Mouse (Mus musculus) CH12.LX (cell line): ENCODE measurements around the gene Lpcat2b.

Experiments used
- BHLHE40 ChIP-seq: IDR thresholded peaks from 2 replicates; pipeline ENCODE4 v1.6.1; 2011; ENCODE audit warnings: mild to moderate bottlenecking, low read depth, low read length, improper control_type of control experiment
- CTCF ChIP-seq, 2 experiments: IDR thresholded peaks in 1 of 2; conservative IDR thresholded peaks in 1 of 2; 2 replicates each; pipeline ENCODE4 v1.5.1; 2011 to 2012; ENCODE audit warnings: low read depth in 2 of 2, low read length in 2 of 2, improper control_type of control experiment in 1 of 2, inconsistent platforms in 1 of 2, mild to moderate bottlenecking in 1 of 2, moderate library complexity in 1 of 2
- EP300 ChIP-seq: IDR thresholded peaks from 2 replicates; pipeline ENCODE4 v1.6.1; 2011; ENCODE audit warnings: low read length, improper control_type of control experiment
- ETS1 ChIP-seq: conservative IDR thresholded peaks from 2 replicates; pipeline ENCODE4 v1.6.1; 2012; ENCODE audit warnings: low read depth, mild to moderate bottlenecking, inconsistent platforms, low read length, improper control_type of control experiment, moderate library complexity
- JUND ChIP-seq: conservative IDR thresholded peaks from 2 replicates; pipeline ENCODE4 v1.6.1; 2011; ENCODE audit warnings: low read depth, low read length, improper control_type of control experiment
- MAFK ChIP-seq: IDR thresholded peaks from 2 replicates; pipeline ENCODE4 v1.6.1; 2011; ENCODE audit warnings: low read length, improper control_type of control experiment; ENCODE audit not compliant: insufficient replicate concordance
- MEF2A ChIP-seq: IDR thresholded peaks from 2 replicates; pipeline ENCODE4 v1.6.1; 2014; ENCODE audit warnings: low read depth, mild to moderate bottlenecking, inconsistent platforms, low read length, improper control_type of control experiment, borderline replicate concordance
- NRF1 ChIP-seq: IDR thresholded peaks from 2 replicates; pipeline ENCODE4 v1.6.1; 2014; ENCODE audit warnings: low read depth, mild to moderate bottlenecking, inconsistent platforms, low read length, improper control_type of control experiment, moderate library complexity
- POLR2A ChIP-seq: IDR thresholded peaks from 2 replicates; pipeline ENCODE4 v1.6.1; 2011; ENCODE audit warnings: low read depth, mild to moderate bottlenecking, improper control_type of control experiment, low read length
- POLR2AphosphoS2 ChIP-seq: IDR thresholded peaks from 2 replicates; pipeline ENCODE4 v1.6.1; 2011; ENCODE audit warnings: low read depth, low read length, improper control_type of control experiment
- RAD21 ChIP-seq: IDR thresholded peaks from 2 replicates; pipeline ENCODE4 v1.6.1; 2011; ENCODE audit warnings: low read depth, mild to moderate bottlenecking, low read length, improper control_type of control experiment, moderate library complexity
- SIN3A ChIP-seq: IDR thresholded peaks from 2 replicates; pipeline ENCODE4 v1.6.1; 2012; ENCODE audit warnings: low read length, improper control_type of control experiment, inconsistent platforms
- USF1 ChIP-seq: IDR thresholded peaks from 2 replicates; pipeline ENCODE4 v1.6.1; 2014; ENCODE audit warnings: low read depth, mild to moderate bottlenecking, inconsistent platforms, low read length, improper control_type of control experiment
- ZNF384 ChIP-seq: IDR thresholded peaks from 2 replicates; pipeline ENCODE4 v1.6.1; 2012; ENCODE audit warnings: low read depth, low read length, improper control_type of control experiment, inconsistent platforms

- TF ChIP-seq POLR2A, result no peak
- TF ChIP-seq EP300, result no peak
- no peak for TF ChIP-seq CTCF (conservative IDR thresholded peaks at IDR 0.05 in 1 of 2, IDR thresholded peaks at IDR 0.05 in 1 of 2; ENCODE audit: low read depth in 2 of 2, low read length in 2 of 2)
- TF ChIP-seq USF1, result no peak
- no peak for TF ChIP-seq ZNF384
- no peak for TF ChIP-seq MEF2A
- no peak for TF ChIP-seq POLR2AphosphoS2
- no peak for TF ChIP-seq MAFK
- TF ChIP-seq ETS1, result no peak
- TF ChIP-seq BHLHE40, result no peak
- TF ChIP-seq SIN3A, result no peak
- TF ChIP-seq JUND, result no peak
- no peak for TF ChIP-seq NRF1
- TF ChIP-seq RAD21, result no peak
Observed at GRCm38 (mm10) chr5:107387788-107388187, 43.6 kb upstream of the Lpcat2b start.
